Mouse (Mus musculus) neural tube, embryonic 13.5 days (tissue): ENCODE results near the gene Gfod2. TPM values are rescaled to one million over a fixed set of nuclear protein-coding genes. Genes with fewer than 3 reads are reported as not detected.

ENCODE experiments used
- ATAC-seq: fragments of 200-750 bp; cut with Nextera tagmentation; 2 replicates; pipeline ENCODE4 v1.8.0; 2017; ENCODE audit warnings: low read depth, mild to moderate bottlenecking, moderate TSS enrichment, moderate library complexity
- H3K27ac ChIP-seq: fragments of 300-500 bp; sonication (generic); replicated peaks from 2 replicates; pipeline ENCODE4 v1.5.1; 2015; ENCODE audit warnings: moderate library complexity, mild to moderate bottlenecking, inconsistent platforms
- H3K27me3 ChIP-seq: fragments of 300-500 bp; sonication (generic); 2 replicates; pipeline ENCODE4 v1.6.1; 2015; ENCODE audit warnings: mild to moderate bottlenecking, inconsistent platforms
- H3K36me3 ChIP-seq: fragments of 300-500 bp; sonication (generic); 2 replicates; pipeline ENCODE4 v1.6.1; 2015; ENCODE audit warnings: mild to moderate bottlenecking, inconsistent platforms
- H3K4me1 ChIP-seq: fragments of 300-500 bp; sonication (generic); replicated peaks from 2 replicates; pipeline ENCODE4 v1.6.1; 2015; ENCODE audit warnings: inconsistent platforms
- H3K4me2 ChIP-seq: fragments of 300-500 bp; sonication (generic); 2 replicates; pipeline ENCODE4 v1.6.1; 2015; ENCODE audit warnings: inconsistent platforms, mild to moderate bottlenecking, moderate library complexity
- H3K4me3 ChIP-seq: fragments of 300-500 bp; sonication (generic); 2 replicates; pipeline ENCODE4 v1.5.1; 2015; ENCODE audit warnings: mild to moderate bottlenecking, inconsistent platforms
- H3K9ac ChIP-seq: fragments of 300-500 bp; sonication (generic); 2 replicates; pipeline ENCODE4 v1.6.1; 2015; ENCODE audit warnings: moderate library complexity, mild to moderate bottlenecking, inconsistent platforms
- H3K9me3 ChIP-seq: fragments of 300-500 bp; sonication (generic); 2 replicates; pipeline ENCODE4 v1.6.1; 2016; ENCODE audit warnings: inconsistent platforms
- WGBS: fragments of 180-500 bp; shearing (Covaris S2); methylation state at CpG from one replicate; pipeline ENCODE4 v1.1.7; 2015; 5-methylcytosine and 5-hydroxymethylcytosine counted together
- polyA plus RNA-seq: library from polyadenylated mRNA; unstranded; fragments of >200 nt; fragmentation: Nextera tagmentation; extraction: Ambion mirVana; gene quantifications from 2 replicates; pipeline ENCODE4 v1.2.1, GENCODE M21; 2015

Gene Gfod2
- polyA plus RNA-seq, 1 experiment from 2014 or later: 72.4 TPM

DNA sequence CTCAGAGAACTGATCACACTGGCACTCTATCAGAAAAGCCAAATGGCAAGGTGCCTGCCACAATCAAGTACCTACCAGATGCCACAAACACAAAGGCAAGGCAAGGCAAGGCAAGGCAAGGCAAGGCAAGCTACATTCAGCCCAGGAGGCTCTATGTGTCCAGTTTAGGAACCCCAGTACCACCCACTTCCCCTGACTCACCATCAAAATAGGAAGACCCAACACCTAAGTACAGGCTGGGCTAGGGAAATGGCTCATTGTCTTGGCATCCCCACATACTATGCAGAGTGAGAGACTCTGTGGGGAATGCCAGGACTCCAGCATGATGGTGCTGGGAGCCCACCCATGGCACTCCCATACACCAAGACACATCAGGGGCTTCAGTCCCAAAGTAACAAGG, 31.2 kb upstream of the Gfod2 start:
- no peak overlapping the region for H3K4me3 ChIP-seq
- no peak for ATAC-seq
- no peaks in the 10 kb centered on the region for H3K9me3 ChIP-seq
- H3K27me3 ChIP-seq: no peaks in the 10 kb centered on the region
- H3K27ac ChIP-seq: no peak overlapping the region
- no peak overlapping the region for H3K4me2 ChIP-seq
- H3K36me3 ChIP-seq: peaks cover 26% of the 10 kb centered on the region
- H3K9ac ChIP-seq: no peak overlapping the region
- H3K4me1 ChIP-seq: peaks cover 6% of the 10 kb centered on the region; the same call in 1 of the 2 replicates

DNA sequence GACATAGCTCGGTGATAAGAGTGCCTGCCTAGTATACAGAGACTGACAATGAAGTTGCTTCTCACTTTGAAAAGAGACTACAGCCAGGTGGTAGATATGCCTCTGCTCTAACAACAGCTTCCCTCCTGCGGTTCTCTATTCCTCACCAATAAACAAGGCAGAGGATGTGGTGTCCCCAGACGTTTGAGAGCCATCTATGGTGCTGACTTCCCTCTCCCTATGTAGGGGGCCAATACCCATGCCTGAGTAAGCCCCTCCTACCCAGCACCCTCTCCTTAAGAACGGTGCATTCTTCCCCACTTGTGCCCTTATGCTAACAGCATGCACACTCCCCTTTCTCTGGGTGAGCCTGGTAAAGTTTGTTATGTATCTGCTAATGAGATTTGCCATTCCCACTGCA, 30.5 kb upstream of the Gfod2 start:
- WGBS: 63% methylated on average over 4 of the region's 4 CpGs
- ATAC-seq: no peak
- no peaks in the 10 kb centered on the region for H3K27me3 ChIP-seq

DNA sequence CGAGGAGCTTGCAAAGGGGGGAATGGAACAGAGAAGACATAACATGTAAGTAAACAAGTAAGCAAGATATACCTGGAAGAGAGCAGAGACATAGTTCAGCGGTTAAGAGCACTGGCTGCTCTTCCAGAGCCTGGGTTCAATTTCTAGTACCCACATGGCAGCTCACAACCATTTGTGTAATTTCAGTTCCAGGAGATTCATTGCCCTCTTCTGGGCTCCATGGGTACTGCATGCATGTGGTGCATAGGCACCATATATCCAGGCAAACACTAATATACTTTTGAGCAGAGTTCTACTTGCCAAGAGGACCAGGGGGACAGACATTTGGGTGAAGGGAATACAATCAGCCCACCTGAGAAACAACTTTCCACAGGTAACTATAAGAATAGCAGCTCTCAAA, 29.8 kb upstream of the Gfod2 start:
- Histone ChIP-seq H3K27me3 (no peaks in the 10 kb centered on the region), H3K9me3 (no peaks in the 10 kb centered on the region), H3K36me3 (peaks cover 33% of the 10 kb centered on the region), H3K4me1 (peaks cover 6% of the 10 kb centered on the region; the same call in 1 of the 2 replicates), H3K27ac (no peak overlapping the region), H3K4me3 (no peak overlapping the region), H3K9ac (no peak overlapping the region), H3K4me2 (no peak overlapping the region)
- WGBS: 94% methylated on average over 2 of the region's 2 CpGs
- no peak for ATAC-seq

More for the DNA sequence above, 30.5 kb upstream of the Gfod2 start:
- Histone ChIP-seq H3K27ac (no peak overlapping the region), H3K36me3 (peaks cover 28% of the 10 kb centered on the region), H3K4me2 (no peak overlapping the region), H3K9ac (no peak overlapping the region), H3K4me1 (peaks cover 6% of the 10 kb centered on the region; the same call in 1 of the 2 replicates), H3K4me3 (no peak overlapping the region), H3K9me3 (no peaks in the 10 kb centered on the region)

DNA sequence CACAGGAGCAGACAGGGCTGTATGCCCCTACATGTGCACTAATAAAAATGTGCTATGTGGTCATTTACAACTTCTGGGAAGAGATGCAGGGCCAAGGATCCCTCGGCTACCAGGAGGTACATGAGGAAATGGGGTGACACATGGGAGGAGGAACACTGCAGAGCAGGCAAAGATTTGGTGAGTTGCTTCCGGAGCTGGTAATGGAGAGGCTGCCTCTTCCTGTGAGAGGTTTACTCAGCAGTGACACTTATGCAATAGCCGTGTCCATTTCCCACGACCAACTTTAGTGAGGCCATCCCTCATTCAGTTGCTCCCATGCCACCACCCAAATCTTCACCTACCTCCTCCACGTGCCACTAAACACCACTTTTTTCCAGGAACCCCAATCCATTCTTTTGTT, 21.8 kb upstream of the Gfod2 start:
- no peak for ATAC-seq
- Histone ChIP-seq H3K9me3 (no peaks in the 10 kb centered on the region), H3K27ac (no peak overlapping the region), H3K36me3 (peaks cover 88% of the 10 kb centered on the region), H3K4me1 (no peaks in the 10 kb centered on the region), H3K4me2 (no peak overlapping the region), H3K9ac (no peak overlapping the region), H3K27me3 (no peaks in the 10 kb centered on the region), H3K4me3 (no peak overlapping the region)
- 95% methylated on average over 5 of the region's 5 CpGs for WGBS

DNA sequence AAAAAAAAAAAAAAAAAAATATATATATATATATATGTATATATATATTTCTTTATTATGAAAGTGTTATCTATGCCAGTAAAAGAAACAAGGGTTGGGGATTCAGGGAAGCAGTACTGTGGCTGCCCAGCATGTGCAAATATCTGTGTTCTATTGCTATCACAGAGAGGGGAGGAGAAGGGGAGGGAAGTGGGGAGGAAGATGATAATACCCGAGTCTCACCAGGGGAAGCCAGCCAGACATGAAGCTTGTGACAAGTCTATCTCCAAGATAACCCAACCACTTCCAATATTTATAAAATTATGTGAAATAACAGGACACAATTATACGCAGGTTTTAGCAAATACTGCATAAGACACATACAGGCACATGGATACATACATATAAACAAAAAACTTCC, 19.4 kb upstream of the Gfod2 start:
- Histone ChIP-seq H3K9me3 (no peaks in the 10 kb centered on the region), H3K4me3 (no peak overlapping the region), H3K4me2 (no peak overlapping the region), H3K9ac (no peak overlapping the region), H3K4me1 (no peaks in the 10 kb centered on the region), H3K27me3 (no peaks in the 10 kb centered on the region), H3K27ac (no peak overlapping the region), H3K36me3 (peaks cover 96% of the 10 kb centered on the region)
- 92% methylated on average over 2 of the region's 2 CpGs for WGBS
- no peak for ATAC-seq

DNA sequence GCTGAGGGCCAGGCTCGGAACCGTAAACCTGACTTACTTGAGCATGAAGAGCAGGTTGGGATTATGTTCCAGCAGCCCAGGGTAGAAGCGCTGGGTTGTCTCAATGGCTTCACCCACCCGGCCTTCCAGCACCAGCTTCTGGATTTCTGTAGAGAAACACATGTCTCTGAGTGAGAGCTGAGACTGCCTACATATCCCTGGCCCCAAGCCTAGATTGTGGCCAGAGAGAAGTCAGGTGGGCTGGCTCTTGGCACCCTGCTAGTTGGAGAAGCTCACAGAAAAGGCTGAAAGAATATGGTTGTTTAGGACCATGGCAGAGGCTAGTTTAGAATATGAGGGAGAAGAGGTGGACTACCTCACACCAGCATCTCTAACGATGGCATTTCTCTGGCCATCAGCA, 16.0 kb upstream of the Gfod2 start:
- H3K4me3 ChIP-seq: no peak overlapping the region
- no peaks in the 10 kb centered on the region for H3K9me3 ChIP-seq
- no peak overlapping the region for H3K4me2 ChIP-seq
- no peak overlapping the region for H3K27ac ChIP-seq
- no peak overlapping the region for H3K9ac ChIP-seq
- no peaks in the 10 kb centered on the region for H3K27me3 ChIP-seq
- no peak for ATAC-seq
- H3K36me3 ChIP-seq: peaks cover 95% of the 10 kb centered on the region
- WGBS: 93% methylated on average over 5 of the region's 5 CpGs
- no peaks in the 10 kb centered on the region for H3K4me1 ChIP-seq

DNA sequence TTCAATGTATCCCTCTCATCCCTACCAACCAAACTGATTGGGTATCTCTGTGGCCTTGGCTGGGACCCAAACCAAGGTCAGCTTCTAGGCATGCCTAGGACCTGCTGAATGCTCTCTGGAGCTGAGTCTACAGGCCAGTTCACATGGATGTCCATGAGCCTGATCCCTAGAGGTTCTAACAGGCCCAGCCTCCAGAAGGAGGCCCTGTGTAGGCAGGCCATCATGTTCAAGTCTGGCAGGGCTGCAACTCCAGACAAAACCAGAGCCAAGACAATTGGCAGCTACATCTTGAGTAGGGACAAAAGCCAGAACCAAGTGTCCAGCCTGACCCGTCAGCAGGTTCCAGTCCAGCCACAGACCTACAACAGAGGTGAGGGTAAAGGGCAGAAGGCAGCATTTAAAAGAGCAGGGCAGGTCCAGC, 15.0 kb upstream of the Gfod2 start:
- Histone ChIP-seq H3K9me3 (no peaks in the 10 kb centered on the region), H3K27ac (no peak overlapping the region), H3K4me1 (no peaks in the 10 kb centered on the region), H3K9ac (no peak overlapping the region), H3K4me2 (no peak overlapping the region), H3K36me3 (peaks cover 95% of the 10 kb centered on the region), H3K4me3 (no peak overlapping the region), H3K27me3 (no peaks in the 10 kb centered on the region)
- WGBS: 89% methylated on average over 1 of the region's 1 CpGs
- no peak for ATAC-seq

DNA sequence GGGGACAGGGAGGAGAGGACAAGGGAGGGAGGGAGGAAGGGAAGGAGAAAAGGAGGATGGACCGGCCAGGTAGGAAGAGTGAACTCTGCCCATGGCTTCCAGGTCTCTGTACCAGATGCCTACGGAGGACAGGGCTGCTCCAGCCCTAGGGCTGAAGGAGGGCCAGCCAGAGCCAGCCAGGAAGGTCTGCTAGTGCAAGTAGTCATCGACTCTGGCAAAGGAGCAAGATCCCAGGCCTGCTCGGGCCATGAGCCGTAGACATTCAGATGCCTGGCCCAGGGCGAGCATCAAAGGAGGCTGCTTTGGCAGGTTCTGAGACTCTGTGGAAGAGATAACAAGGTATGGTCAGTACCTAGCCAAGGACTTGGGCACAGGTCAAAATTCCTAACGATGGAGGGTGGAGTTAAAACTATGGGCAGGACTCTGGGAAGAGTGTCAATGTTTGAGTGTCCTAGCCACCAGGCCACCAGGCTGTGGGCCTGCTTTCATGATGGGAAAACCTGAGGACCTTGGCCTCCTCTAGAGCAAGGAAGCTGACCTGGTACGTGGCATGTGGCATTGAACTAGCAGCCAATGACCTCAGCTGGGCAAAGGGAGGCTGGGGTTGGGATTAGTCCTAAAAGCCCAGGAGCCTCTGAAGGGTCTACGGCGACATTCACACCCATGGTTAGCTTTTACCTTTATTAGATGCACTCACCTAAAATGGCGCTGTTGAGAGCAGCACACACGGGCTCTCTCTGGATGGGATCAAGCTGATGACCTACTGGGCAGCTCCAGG, 13.1 kb upstream of the Gfod2 start:
- H3K9me3 ChIP-seq: no peaks in the 10 kb centered on the region
- no peak overlapping the region for H3K4me2 ChIP-seq
- no peaks in the 10 kb centered on the region for H3K4me1 ChIP-seq
- no peaks in the 10 kb centered on the region for H3K27me3 ChIP-seq
- no peak overlapping the region for H3K4me3 ChIP-seq
- H3K27ac ChIP-seq: no peak overlapping the region
- ATAC-seq: no peak
- peaks cover 90% of the 10 kb centered on the region for H3K36me3 ChIP-seq
- 95% methylated on average over 12 of the region's 12 CpGs for WGBS
- no peak overlapping the region for H3K9ac ChIP-seq

DNA sequence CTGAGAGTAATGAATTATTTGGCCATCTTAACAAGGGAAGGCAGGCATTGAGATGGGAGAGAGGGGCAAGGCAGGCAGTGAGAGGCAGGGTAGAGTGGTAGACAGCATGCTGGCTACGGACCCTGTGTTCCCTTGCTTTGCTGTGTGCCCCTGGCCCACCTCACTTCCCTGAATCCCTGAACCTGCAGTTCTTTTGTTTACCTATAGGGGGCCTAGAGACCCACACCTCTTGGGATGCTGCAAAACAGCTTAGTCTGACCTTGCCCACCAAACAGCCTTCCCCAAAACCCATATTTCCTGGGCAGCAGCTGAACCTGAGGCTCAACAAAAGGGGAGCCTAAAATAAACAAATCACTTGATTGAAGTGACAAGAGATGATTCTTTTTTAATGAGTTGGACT, 12.1 kb upstream of the Gfod2 start:
- Histone ChIP-seq H3K27me3 (no peaks in the 10 kb centered on the region), H3K4me1 (no peaks in the 10 kb centered on the region), H3K36me3 (peaks cover 80% of the 10 kb centered on the region), H3K9me3 (no peaks in the 10 kb centered on the region), H3K4me2 (no peak overlapping the region), H3K9ac (no peak overlapping the region), H3K4me3 (no peak overlapping the region), H3K27ac (no peak overlapping the region)
- 70% methylated on average over 1 of the region's 1 CpGs for WGBS
- ATAC-seq: 0 out of 2 replicates have a peak, but pooled peaks have one; percentile 17

DNA sequence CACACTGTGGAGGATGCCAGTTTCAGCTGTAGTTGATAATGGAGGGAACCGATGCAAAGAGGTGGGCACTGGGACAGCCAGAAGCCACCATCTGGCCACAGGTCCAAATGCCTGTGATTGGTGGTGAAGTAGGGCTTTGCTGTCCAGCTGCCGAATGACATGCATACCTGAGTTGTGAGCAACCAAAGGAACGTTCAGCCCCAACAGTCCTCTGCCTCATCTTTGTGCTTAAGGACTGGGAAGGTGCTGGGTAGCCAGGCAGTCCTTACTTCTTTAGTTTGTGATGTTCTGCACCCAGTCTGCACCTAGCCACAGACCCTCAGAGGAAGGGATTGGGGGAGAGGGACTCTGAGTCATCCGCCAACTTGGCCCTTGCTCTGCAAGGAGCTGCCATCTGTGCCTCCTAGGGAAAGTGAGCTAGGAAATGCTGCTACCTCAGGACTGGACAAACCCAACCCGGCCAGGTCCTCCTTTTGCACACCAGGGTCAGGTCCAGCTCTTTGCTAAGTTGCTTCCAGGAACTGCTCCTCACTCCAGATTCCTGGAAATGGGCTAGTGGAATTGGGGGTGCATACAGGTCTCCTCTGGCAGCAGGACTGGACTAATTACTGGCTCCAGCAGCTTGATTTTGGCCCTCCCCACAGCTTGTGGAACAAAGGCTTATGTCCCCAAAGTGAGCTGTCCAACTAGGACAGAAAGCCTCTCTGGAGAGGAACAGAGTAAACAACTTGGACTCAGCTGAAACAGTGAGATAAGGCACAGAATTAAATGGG, 10.2 kb upstream of the Gfod2 start:
- peaks cover 62% of the 10 kb centered on the region for H3K36me3 ChIP-seq

DNA sequence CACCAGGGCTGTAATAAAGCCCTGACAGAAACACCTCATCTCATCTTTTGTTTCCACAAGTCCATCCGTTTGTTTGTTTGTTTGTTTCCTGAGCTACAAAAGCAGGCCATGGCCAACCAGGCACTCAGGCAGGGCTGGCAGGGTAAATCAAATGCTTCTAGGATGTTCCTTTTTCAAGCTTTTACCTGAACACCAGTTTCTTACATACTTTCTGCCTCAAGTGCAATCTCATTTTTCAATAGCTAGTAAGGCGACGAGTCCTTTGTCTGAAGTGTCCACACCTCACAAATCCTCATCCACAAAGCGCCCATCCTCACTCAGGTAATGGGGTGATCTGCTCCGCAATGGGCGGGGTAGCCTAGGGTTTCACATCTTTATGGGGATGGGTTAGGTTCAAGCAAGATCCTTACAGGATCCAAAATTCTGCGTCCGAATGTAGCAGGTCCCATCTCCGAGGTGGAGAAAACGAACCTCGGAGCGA, 628 bp downstream of the Gfod2 start:
- ATAC-seq: peak; percentile 82

More for the DNA sequence above, 10.2 kb upstream of the Gfod2 start:
- H3K27ac ChIP-seq: no peak overlapping the region
- no peaks in the 10 kb centered on the region for H3K4me1 ChIP-seq
- H3K9me3 ChIP-seq: no peaks in the 10 kb centered on the region
- ATAC-seq: no peak
- H3K27me3 ChIP-seq: no peaks in the 10 kb centered on the region
- no peak overlapping the region for H3K4me3 ChIP-seq
- no peak overlapping the region for H3K4me2 ChIP-seq
- WGBS: 96% methylated on average over 5 of the region's 5 CpGs
- no peak overlapping the region for H3K9ac ChIP-seq

DNA sequence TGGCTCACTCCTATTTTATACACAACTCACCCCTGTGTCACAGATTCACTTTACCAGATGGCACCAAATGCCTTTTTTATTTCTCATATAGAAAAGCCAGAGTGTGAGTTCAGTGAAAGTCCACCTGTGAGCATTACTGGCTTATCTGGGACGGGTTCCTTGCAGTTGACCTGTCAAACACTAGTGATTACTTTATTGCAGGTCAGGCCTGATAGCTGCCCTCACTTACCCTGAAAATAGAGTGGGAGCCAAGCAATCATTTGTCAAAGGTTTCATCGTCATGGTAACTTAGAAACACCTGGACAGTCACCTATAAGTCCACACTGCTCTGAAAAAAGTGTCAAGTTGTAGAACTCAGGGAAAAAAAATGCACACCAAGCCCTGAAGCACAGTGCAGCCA, 3.8 kb downstream of the Gfod2 start:
- H3K4me1 ChIP-seq: peaks cover 73% of the 10 kb centered on the region

More for the DNA sequence above, 628 bp downstream of the Gfod2 start:
- no peaks in the 10 kb centered on the region for H3K9me3 ChIP-seq
- H3K27me3 ChIP-seq: no peaks in the 10 kb centered on the region
- peak overlapping the region; percentile 69 for H3K4me2 ChIP-seq
- H3K4me3 ChIP-seq: peak overlapping the region; percentile 80
- peak overlapping the region; percentile 95 for H3K27ac ChIP-seq
- under 1% methylated on average over 12 of the region's 12 CpGs for WGBS
- peaks cover 50% of the 10 kb centered on the region for H3K4me1 ChIP-seq
- H3K36me3 ChIP-seq: no peaks in the 10 kb centered on the region
- H3K9ac ChIP-seq: peak overlapping the region; percentile 88

More for the DNA sequence above, 3.8 kb downstream of the Gfod2 start:
- H3K4me3 ChIP-seq: no peak overlapping the region
- no peak overlapping the region for H3K9ac ChIP-seq
- no peaks in the 10 kb centered on the region for H3K9me3 ChIP-seq
- H3K4me2 ChIP-seq: no peak overlapping the region
- no peaks in the 10 kb centered on the region for H3K36me3 ChIP-seq
- H3K27me3 ChIP-seq: no peaks in the 10 kb centered on the region
- ATAC-seq: no peak
- H3K27ac ChIP-seq: no peak overlapping the region
- 67% methylated on average over 2 of the region's 2 CpGs for WGBS
